Mouse (Mus musculus): ENCODE measurements around the gene Bcl2l11. TPM values are rescaled to one million over a fixed set of nuclear protein-coding genes. Genes with fewer than 3 reads are reported as not detected.
"Not testable (repeated sequence)": the region's sequence is repeated elsewhere in the genome, so short reads cannot be mapped to it uniquely, and the experiment has no call there.

Bcl2l11 gene
- polyA plus RNA-seq, 1 experiment from 2014 or later, result 22.3 TPM

- Histone ChIP-seq H3K27me3 (replicated peaks) (no peaks in the 10 kb centered on the region), H3K9ac (no peak overlapping the region), H3K9me3 (no peaks in the 10 kb centered on the region), H3K27ac (no peak overlapping the region), H3K36me3 (no peaks in the 10 kb centered on the region), H3K4me3 (no peak overlapping the region), H3K4me1 (no peaks in the 10 kb centered on the region), H3K4me2 (replicated peaks) (no peak overlapping the region)
- no peak for ATAC-seq (ENCODE audit: low FRiP score, low read depth)
- 87% methylated on average over 5 of the region's 5 CpGs for WGBS
Measured at GRCm38 (mm10) chr2:128169486-128169885, 43.6 kb downstream of the Bcl2l11 start.

DNA sequence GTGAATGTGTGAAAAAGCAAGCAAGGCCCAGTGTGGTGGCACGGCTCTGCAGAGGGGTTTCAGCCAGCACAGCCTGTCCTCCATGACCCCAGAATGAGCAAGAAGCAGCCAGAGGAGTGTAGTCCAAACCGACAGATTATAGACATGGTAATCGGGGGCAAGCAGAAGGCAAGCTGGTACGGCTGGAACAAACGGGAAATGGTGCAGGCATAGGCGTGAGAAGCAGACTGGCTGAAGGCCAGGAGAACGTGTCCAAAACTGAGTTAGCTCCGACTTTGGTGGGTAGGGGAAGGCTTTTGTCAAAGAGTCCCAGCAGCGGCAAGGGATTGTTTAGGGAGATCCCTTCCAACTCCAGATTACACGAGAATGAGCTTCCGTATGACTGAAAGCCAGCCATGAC, 44.1 kb downstream of the Bcl2l11 start:
- no peaks in the 10 kb centered on the region for H3K9me3 ChIP-seq
- no peak overlapping the region for H3K9ac ChIP-seq
- H3K27ac ChIP-seq, result no peak overlapping the region
- H3K4me2 ChIP-seq (replicated peaks), result no peak overlapping the region
- H3K36me3 ChIP-seq, result no peaks in the 10 kb centered on the region
- no peak for ATAC-seq (ENCODE audit: low FRiP score, low read depth)
- no peaks in the 10 kb centered on the region for H3K27me3 ChIP-seq (replicated peaks)
- H3K4me3 ChIP-seq, result no peak overlapping the region
- H3K4me1 ChIP-seq, result no peaks in the 10 kb centered on the region
- 92% methylated on average over 11 of the region's 11 CpGs for WGBS

DNA sequence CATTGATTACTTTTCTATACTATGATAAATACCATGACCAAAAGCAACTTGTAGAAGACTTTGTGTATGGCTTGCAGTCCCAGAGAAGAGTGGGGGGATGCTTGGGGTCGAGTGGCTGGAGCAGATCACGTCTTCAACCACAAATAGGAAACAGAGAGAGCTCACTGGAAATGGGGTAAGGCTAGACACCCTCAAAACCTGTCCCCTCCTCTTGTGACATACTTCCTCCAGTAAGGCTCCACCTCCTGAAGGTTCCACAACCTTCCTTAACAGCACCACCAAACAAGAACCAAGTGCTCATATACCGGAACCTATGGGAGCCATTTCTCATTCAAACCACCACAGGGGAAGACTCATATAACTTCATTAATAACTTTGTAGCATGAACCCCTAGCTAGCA, 44.8 kb downstream of the Bcl2l11 start:
- no peaks in the 10 kb centered on the region for H3K4me1 ChIP-seq
- no peaks in the 10 kb centered on the region for H3K9me3 ChIP-seq
- H3K36me3 ChIP-seq, result no peaks in the 10 kb centered on the region
- no peak overlapping the region for H3K4me3 ChIP-seq
- H3K27ac ChIP-seq, result no peak overlapping the region
- H3K27me3 ChIP-seq (replicated peaks), result no peaks in the 10 kb centered on the region
- no peak overlapping the region for H3K9ac ChIP-seq
- ATAC-seq (ENCODE audit: low FRiP score, low read depth), result no peak
- H3K4me2 ChIP-seq (replicated peaks), result no peak overlapping the region
- 95% methylated on average over 3 of the region's 3 CpGs for WGBS

GRCm38 (mm10) chr2:128172266-128172665, 46.4 kb downstream of the Bcl2l11 start:
- 94% methylated on average over 5 of the region's 5 CpGs for WGBS
- H3K9me3 ChIP-seq, result no peaks in the 10 kb centered on the region
- no peak overlapping the region for H3K4me3 ChIP-seq

DNA sequence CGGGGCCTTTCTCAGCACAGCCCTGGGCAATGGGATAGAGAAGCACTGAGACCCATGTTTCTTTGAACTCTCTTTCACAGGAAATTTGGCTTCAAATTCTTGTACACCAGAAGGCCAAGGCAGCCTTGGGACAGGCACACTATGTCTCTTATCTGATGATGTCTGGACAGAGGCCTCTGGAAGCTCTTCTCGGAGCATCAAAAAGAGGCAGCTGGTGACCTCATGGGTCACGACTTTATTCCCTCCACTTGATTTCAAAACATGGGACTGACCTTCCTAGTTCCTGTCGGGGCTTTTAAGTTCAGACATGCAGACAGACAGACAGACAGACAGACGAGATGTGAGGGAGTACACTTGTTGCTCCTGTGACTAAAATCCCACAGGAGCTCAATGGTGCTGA, 48.3 kb downstream of the Bcl2l11 start:
- H3K9me3 ChIP-seq, result no peaks in the 10 kb centered on the region
- 66% methylated on average over 5 of the region's 5 CpGs for WGBS

More at GRCm38 (mm10) chr2:128172266-128172665, 46.4 kb downstream of the Bcl2l11 start:
- H3K36me3 ChIP-seq, result no peaks in the 10 kb centered on the region
- no peaks in the 10 kb centered on the region for H3K27me3 ChIP-seq (replicated peaks)
- peaks cover 10% of the 10 kb centered on the region for H3K4me1 ChIP-seq
- H3K4me2 ChIP-seq (replicated peaks), result no peak overlapping the region
- H3K9ac ChIP-seq, result no peak overlapping the region
- no peak overlapping the region for H3K27ac ChIP-seq
- ATAC-seq (ENCODE audit: low FRiP score, low read depth), result no peak

DNA sequence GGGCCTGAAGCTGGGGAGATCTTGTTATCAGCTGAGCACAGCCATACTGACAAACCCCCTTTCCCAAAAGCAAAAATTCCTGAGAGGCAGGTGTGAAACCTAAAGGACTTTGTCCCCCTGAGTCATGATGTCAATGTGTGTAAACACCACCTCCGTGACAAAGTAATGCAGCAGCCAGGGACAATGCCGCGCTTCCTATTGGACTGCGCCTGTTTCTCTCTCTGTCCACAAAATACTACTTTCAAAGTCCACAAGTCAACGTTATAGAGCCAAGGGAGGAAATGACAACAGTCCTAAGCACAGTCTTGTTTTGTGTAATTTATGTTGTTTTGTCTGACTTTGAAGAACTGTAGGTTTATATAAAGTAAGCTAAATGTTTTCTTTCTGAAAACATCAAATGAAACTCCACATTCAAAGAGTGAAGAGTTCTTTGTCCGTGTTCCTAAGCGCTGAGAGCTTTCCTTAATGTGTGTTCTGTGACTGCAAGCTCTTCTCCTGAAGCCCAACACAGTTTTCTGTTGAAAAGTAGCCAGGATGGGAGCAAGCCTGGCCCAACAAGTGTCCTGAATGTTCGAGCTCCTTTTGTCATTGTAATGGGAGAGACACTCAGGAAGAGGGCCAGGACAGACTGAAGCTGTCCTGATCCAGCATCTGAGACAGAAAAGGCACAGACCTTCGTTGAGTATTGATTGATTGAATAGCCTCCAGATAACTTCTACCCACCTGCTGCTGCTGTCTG, 48.9 kb downstream of the Bcl2l11 start:
- WGBS, result 65% methylated on average over 9 of the region's 9 CpGs
- Histone ChIP-seq H3K27ac (no peak overlapping the region), H3K4me2 (replicated peaks) (no peak overlapping the region), H3K27me3 (replicated peaks) (no peaks in the 10 kb centered on the region), H3K36me3 (no peaks in the 10 kb centered on the region), H3K9me3 (no peaks in the 10 kb centered on the region), H3K4me1 (peaks cover 12% of the 10 kb centered on the region), H3K9ac (no peak overlapping the region), H3K4me3 (no peak overlapping the region)
- ATAC-seq (ENCODE audit: low FRiP score, low read depth), result no peak

More for the DNA sequence above, 48.3 kb downstream of the Bcl2l11 start:
- Histone ChIP-seq H3K27ac (no peak overlapping the region), H3K4me3 (no peak overlapping the region), H3K27me3 (replicated peaks) (no peaks in the 10 kb centered on the region), H3K9ac (no peak overlapping the region), H3K4me1 (peaks cover 10% of the 10 kb centered on the region), H3K36me3 (no peaks in the 10 kb centered on the region), H3K4me2 (replicated peaks) (no peak overlapping the region)
- ATAC-seq (ENCODE audit: low FRiP score, low read depth), result no peak

DNA sequence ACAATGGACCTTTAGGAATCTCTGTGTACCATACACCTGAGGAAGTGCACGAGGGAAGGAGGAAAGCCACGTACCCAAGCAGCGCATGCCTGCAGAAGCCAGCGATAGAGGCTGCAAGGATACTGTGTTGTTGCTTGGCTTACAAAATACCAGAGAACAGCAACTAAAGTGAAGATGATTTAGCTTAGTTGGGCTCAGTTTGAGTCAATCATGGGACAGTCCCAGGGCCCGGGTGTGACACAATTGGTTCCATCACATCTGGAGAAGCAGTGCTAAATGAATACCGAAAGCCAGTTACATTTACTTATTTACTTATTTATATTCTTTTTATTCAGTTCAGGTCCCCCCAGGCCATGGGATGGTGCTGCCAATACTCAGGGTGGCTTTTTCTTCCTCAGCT, 49.8 kb downstream of the Bcl2l11 start:
- Histone ChIP-seq H3K36me3 (no peaks in the 10 kb centered on the region), H3K9me3 (no peaks in the 10 kb centered on the region), H3K4me2 (replicated peaks) (no peak overlapping the region), H3K9ac (no peak overlapping the region), H3K27ac (no peak overlapping the region), H3K27me3 (replicated peaks) (no peaks in the 10 kb centered on the region), H3K4me3 (no peak overlapping the region), H3K4me1 (peaks cover 16% of the 10 kb centered on the region)
- WGBS, result 95% methylated on average over 6 of the region's 6 CpGs
- no peak for ATAC-seq (ENCODE audit: low FRiP score, low read depth)

DNA sequence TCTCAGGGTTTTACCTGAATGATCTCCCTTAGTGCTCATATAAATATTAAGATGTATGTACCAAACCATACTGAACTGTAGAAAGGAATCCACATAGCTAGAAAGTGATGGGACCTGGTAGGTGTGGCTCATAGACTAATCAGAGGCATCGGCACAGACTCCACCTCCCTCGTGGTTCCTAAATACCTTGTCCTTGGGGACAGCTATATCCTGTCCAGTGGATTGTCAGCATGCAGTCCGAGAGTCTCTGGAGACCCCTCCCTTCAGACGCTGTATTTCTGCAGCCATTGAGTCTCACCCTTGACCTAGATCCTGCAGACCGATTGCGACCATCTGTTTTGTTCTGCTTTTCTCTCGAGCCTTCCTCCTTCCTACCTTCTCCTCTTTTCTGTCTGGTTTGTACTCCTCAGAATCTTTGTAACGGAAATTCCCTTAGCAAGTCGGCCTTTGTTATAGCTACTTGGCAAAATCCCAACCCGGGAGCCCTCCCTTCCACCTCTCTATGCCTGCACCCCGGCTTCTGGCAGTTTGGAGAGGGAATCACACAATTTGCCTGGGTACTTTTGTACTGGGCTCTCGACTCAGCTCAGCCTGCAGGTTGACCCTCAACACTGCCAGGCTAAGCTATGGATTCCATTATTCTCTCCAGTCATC, 50.7 kb downstream of the Bcl2l11 start:
- Histone ChIP-seq H3K4me1 (peaks cover 16% of the 10 kb centered on the region), H3K9ac (no peak overlapping the region), H3K27me3 (replicated peaks) (no peaks in the 10 kb centered on the region), H3K27ac (no peak overlapping the region), H3K9me3 (no peaks in the 10 kb centered on the region), H3K36me3 (no peaks in the 10 kb centered on the region), H3K4me2 (replicated peaks) (no peak overlapping the region), H3K4me3 (no peak overlapping the region)
- 59% methylated on average over 12 of the region's 12 CpGs for WGBS
- ATAC-seq (ENCODE audit: low FRiP score, low read depth), result no peak

- Histone ChIP-seq H3K9ac (no peak overlapping the region), H3K9me3 (no peaks in the 10 kb centered on the region), H3K4me3 (no peak overlapping the region), H3K27ac (no peak overlapping the region), H3K27me3 (replicated peaks) (no peaks in the 10 kb centered on the region), H3K4me1 (peaks cover 16% of the 10 kb centered on the region), H3K4me2 (replicated peaks) (no peak overlapping the region), H3K36me3 (no peaks in the 10 kb centered on the region)
- ATAC-seq (ENCODE audit: low FRiP score, low read depth), result no peak
- 76% methylated on average over 5 of the region's 5 CpGs for WGBS
Measured at GRCm38 (mm10) chr2:128177241-128177661, 51.4 kb downstream of the Bcl2l11 start.

DNA sequence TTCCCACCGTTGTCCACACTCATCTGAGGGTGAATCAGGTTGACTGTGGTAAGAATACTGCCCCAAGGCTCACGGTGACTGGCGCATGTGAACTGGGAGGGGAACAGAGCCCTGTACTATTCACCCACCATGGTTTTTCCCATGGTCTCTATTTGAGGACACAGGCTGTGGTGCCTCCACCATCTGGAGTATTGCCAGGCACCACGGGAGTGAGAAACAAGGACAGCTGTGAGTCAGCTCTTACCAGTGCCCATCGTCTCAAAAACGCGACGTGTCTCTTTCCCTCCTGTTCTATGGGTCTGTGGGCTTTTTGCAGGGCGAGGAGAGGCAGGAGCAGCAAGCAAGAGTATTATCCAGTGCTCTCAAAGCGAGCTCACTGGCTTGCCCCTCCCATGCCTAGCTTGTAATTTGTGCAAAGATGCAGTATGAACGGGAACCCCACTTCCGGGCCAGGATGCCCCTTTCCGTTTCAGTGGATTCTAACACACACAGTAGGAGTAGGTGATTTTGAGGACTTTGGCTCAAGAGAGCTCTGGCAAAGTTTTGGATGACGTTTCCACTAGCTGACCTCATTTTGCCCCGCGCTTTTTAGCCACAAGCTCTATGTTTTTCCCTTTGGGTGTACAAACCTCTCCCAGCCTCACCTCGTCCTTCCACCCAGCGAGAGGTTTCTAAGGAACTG, 53.4 kb downstream of the Bcl2l11 start:
- no peak overlapping the region for H3K27ac ChIP-seq
- no peak for ATAC-seq (ENCODE audit: low FRiP score, low read depth)

DNA sequence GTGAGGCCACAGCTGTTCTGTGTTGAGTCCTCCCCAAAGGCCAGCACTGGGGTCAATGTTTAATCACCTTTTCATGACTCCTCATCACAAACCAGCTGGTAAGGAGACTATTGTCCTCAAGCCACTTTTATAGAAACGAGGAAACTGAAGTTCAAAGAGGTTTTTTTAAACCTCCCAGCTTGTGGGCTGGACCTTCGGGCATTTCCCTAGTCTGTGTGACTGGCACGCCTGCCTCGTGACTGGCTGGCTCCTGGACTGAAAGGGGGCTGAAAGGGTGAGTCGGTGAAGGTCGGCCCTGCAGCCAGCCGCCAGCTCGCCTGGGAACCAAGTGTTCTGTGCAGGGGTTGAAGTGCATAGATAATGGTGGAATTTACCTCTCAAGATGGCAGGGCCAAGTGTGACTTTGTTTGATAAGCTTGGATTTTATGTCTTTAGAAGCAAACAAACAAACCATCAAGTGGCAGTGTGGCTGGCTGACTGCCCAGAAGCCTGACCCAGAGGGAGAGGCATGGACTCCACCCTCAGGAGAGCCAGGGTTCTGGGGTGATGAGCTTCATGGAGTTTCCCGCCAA, 54.1 kb downstream of the Bcl2l11 start:
- H3K9ac ChIP-seq, result no peak overlapping the region
- WGBS, result 27% methylated on average over 9 of the region's 9 CpGs
- no peaks in the 10 kb centered on the region for H3K9me3 ChIP-seq
- no peaks in the 10 kb centered on the region for H3K27me3 ChIP-seq (replicated peaks)
- no peak overlapping the region for H3K27ac ChIP-seq
- H3K4me1 ChIP-seq, result peaks cover 16% of the 10 kb centered on the region
- no peak overlapping the region for H3K4me2 ChIP-seq (replicated peaks)
- no peaks in the 10 kb centered on the region for H3K36me3 ChIP-seq
- no peak overlapping the region for H3K4me3 ChIP-seq
- no peak for ATAC-seq (ENCODE audit: low FRiP score, low read depth)

More for the DNA sequence above, 53.4 kb downstream of the Bcl2l11 start:
- no peak overlapping the region for H3K4me2 ChIP-seq (replicated peaks)
- peaks cover 16% of the 10 kb centered on the region for H3K4me1 ChIP-seq
- H3K4me3 ChIP-seq, result no peak overlapping the region
- no peak overlapping the region for H3K9ac ChIP-seq
- WGBS, result 77% methylated on average over 18 of the region's 18 CpGs
- H3K36me3 ChIP-seq, result no peaks in the 10 kb centered on the region
- no peaks in the 10 kb centered on the region for H3K9me3 ChIP-seq
- no peaks in the 10 kb centered on the region for H3K27me3 ChIP-seq (replicated peaks)

DNA sequence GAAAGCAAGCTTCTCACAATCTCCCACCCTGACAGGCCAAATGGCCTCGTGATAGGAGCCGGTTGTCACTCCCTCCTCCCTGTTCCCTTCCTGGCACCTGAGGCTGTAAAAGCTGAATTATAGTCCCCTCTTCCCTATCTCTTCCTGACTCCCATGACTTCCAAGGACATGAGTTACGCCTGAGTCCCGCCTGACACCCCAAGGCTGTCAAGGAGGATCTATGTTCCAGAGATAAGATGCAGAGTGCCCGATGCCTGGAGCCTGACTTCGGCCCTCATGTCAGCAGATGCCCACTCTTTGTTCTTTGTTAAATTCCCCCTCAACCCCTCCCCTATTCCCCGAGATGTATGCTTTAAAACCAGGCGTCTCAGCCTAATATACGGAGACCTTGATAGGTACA, 56.3 kb downstream of the Bcl2l11 start:
- H3K27ac ChIP-seq; H3K4me3 ChIP-seq; H3K9me3 ChIP-seq; H3K36me3 ChIP-seq; H3K27me3 ChIP-seq (replicated peaks); ATAC-seq (ENCODE audit: low FRiP score, low read depth); H3K9ac ChIP-seq; H3K4me2 ChIP-seq (replicated peaks); H3K4me1 ChIP-seq: not testable (repeated sequence)
- 77% methylated on average over 9 of the region's 9 CpGs for WGBS

Data from neural tube, embryonic 12.5 days (tissue).